Mouse (Mus musculus): ENCODE results near the gene Usp50. TPM values are rescaled to one million over a fixed set of nuclear protein-coding genes. Genes with fewer than 3 reads are reported as not detected.

Gene Usp50
- total RNA-seq (2021) = 1 to 10 TPM in 1 of 2 experiments, under 1 TPM in 1; 0.41 to 1.3 TPM
- long read RNA-seq, experiment 1 = 0 reads
- long read RNA-seq, experiment 2, partial matches to known transcripts = 1 of 59 reads
- long read RNA-seq, experiment 2, other reads (novel, unspliced or antisense) = 58 of 59 reads

DNA sequence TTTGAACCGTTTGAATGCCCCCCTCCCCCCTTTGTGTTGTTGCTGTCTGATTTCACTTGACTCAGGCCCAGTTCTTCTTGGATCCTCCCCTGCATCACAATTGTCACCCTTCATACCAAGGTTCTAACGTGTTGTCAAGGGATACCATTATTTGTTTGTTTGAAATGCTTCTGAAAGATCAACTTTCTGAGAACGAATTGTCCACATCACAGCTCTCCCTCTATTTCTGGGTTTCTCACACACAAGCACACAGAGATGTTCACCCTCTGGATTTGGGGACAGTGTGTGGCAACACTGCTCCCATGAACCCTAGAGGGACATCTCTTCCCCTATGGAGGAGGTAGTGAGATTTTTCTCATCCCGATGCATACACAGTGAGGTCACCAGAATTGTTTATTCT is at the start of gene Usp50:
Gene Usp50, minus strand, starts transcription at position 101 of the 400 bp plus-strand sequence.
- no peak for DNase-seq (ENCODE audit: low spot score in 2 of 2)

DNA sequence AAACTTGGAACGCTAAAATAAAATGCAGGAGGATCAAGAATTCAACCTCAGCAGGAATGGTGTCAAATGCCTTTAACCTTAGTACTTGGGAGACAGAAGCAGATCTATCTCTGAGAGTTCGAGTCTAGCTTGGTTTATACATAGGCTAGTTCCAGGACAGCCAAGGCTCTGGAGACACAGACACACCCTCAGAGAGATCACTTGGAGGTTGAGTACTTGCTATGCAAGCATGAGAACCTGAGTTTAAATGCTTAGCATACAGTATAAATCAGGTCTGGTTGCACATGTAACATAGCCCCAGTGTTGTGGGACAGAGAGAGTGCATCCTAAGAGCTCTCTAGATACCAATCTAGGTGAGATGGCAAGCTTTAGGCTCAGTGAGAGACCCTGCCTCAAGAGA is 34.1 kb upstream of the Usp50 start:
- no peak for DNase-seq (ENCODE audit: low spot score in 2 of 2)

- no peak for DNase-seq (ENCODE audit: low spot score in 2 of 2)
Measured at GRCm38 (mm10) chr2:126816644-126817347, 33.5 kb upstream of the Usp50 start.

GRCm38 (mm10) chr2:126815822-126816221 is 32.6 kb upstream of the Usp50 start:
- DNase-seq (ENCODE audit: low spot score in 2 of 2) = no peak

GRCm38 (mm10) chr2:126801980-126802379 is 18.7 kb upstream of the Usp50 start:
- no peak for DNase-seq (ENCODE audit: low spot score in 2 of 2)

DNA sequence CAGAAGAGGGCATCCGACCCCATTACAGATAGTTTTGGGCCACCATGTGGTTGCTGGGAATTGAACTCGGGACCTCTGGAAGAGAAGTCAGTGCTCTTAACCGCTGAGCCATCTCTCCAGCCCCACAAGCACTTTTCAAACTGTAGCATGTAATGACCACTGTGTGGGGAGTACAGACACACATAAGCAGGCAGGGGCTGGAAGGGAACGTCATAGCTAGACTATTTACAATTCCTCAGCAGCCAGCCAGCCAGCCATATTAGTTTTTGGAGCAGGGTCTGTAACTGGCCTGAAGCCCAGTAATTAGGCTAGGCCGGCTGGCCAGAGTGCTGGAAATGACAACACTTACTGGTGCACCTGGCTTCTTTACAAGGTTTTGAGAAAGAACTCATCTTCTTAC is 15.2 kb upstream of the Usp50 start:
- no peak for DNase-seq (ENCODE audit: low spot score in 2 of 2)

- no peak for DNase-seq (ENCODE audit: low spot score in 2 of 2)
Measured at GRCm38 (mm10) chr2:126795708-126796107, 12.4 kb upstream of the Usp50 start.

- DNase-seq (ENCODE audit: low spot score in 2 of 2) = no peak
Measured at GRCm38 (mm10) chr2:126792611-126793010, 9.3 kb upstream of the Usp50 start.

DNA sequence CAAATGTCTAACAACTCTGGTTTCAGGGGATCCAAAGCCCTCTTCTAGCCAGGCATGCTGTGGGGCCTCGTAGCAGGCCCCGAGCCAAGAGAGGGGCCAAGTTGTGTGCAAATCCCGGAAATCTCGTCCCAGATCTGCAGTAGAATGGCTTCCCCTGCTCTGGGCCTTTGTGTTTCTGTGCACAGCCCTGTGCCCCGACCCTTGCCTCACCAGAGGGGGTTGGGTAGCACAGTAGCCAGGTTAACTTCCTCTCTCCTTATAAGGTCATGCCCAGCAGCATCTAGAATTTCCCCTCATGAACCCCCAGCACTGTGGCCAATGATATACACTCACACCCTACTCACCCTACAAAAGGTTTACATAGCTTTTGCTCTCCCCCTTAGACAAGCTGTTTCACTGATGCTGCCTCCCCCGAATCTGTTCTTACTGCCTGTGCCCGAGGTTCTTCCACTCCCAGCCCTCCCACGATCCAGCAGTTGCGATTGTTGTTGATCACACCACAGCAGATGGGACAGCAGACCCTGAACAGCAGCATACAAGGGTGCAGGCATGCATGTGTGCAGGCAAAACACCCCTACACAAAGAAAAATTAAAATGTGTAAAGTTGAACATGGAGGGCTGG is 4.6 kb upstream of the Usp50 start:
- peak; percentile 60 to 79 for DNase-seq (ENCODE audit: low spot score in 2 of 2)

- DNase-seq (ENCODE audit: low spot score in 2 of 2) = peak; percentile 62 to 90
Measured at GRCm38 (mm10) chr2:126782433-126782832, 837 bp downstream of the Usp50 start.

GRCm38 (mm10) chr2:126781478-126781877 is 1.8 kb downstream of the Usp50 start:
- DNase-seq (ENCODE audit: low spot score in 2 of 2) = no peak

DNA sequence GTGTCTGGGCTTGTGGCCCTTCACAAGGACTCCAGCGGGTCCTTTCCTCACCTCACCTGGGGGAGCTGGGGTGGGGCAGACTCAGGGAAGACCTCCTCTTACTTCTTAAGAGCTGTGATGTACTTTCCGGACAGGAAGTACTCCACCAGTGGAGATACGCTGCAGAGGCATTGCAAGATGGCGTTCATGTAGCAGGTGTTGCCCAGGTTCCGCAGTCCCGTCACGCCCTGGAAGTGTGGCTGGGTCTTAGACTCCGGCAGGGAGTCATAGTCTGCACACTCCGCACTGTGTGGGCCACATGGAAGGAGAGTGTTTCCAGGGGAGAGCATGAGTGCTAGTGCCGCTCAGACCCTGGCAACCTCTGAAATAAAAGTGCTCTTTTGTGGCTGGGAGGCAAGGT is 3.0 kb downstream of the Usp50 start:
- no peak for DNase-seq (ENCODE audit: low spot score in 2 of 2)

DNA sequence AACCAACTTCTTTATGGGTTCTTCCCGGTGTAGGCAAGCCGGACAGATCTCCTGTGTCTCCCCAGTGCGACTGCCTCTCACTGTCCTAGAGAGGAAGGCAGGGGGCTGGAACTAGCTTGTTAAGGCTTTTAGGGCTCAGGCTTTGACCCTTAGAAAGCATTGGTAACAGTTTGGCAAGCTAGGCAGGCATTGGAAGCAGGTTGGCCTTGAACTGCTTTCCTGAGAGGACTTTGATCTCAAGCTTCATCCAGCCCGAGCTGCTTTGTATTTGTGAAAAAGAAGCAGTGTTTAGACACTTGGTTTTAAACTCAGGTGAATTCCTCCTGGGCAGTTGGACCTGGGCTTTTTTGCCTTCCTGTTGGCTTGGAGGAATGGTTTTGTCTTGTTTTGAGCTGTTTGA is 4.5 kb downstream of the Usp50 start:
- no peak for DNase-seq (ENCODE audit: low spot score in 2 of 2)

GRCm38 (mm10) chr2:126776416-126776815 is 6.9 kb downstream of the Usp50 start:
- no peak for DNase-seq (ENCODE audit: low spot score in 2 of 2)

GRCm38 (mm10) chr2:126775951-126776350 is 7.3 kb downstream of the Usp50 start:
- no peak for DNase-seq (ENCODE audit: low spot score in 2 of 2)

- no peak for DNase-seq (ENCODE audit: low spot score in 2 of 2)
Measured at GRCm38 (mm10) chr2:126772217-126772616, 11.1 kb downstream of the Usp50 start.

DNA sequence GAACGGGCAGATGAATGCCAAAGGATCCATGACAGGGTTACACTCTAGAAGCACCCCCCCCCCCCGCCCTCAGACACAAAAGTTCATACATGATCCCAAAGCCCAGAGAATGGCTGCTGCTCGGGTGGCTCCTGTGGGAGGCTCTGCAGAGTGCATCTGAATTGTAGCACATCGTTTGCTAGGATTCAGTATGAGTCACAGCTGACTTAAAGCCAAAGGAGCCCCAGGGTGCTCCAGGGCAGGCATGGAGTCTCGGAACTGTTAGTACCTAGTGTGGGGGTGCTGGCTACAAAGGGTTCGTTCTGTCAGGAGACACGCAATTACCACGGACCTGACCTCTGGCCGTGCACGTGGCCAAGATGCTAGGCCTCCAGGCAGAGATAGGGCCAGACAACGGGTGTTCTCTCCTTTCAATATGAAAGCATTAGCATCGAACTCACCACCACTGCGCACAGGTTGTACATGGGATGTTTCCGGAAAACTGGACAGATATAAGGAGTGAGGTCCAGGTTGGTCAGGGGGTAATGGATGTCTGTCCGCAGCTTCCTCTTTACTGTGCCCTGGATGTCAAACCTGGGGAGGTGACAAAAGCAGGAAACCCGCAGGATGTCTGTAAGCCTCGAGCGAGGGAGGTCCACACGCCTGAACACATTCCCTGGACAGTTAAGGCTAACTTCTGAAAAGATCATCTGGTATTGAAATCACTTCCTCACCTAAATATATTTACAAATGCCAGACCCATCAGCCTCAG is 13.7 kb downstream of the Usp50 start:
- DNase-seq (ENCODE audit: low spot score in 2 of 2) = no peak

DNA sequence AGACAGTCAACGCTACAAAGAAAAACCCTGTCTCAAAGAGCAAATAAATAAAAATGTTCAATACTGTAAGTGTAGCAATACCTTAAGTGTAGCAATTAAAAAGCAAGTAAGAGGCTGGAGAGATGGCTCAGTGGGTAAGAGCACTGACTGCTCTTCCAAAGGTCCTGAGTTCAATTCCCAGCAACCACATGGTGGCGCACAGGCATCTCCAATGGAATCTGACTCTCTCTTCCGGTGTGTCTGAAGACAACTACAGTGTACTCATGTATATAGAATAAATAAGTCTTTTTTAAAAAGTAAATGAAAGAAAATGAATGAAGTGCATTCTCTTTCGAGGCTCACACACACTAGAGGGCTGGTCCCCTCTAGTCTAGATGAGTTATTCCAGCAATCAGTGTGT is 15.1 kb downstream of the Usp50 start:
- no peak for DNase-seq (ENCODE audit: low spot score in 2 of 2)

DNA sequence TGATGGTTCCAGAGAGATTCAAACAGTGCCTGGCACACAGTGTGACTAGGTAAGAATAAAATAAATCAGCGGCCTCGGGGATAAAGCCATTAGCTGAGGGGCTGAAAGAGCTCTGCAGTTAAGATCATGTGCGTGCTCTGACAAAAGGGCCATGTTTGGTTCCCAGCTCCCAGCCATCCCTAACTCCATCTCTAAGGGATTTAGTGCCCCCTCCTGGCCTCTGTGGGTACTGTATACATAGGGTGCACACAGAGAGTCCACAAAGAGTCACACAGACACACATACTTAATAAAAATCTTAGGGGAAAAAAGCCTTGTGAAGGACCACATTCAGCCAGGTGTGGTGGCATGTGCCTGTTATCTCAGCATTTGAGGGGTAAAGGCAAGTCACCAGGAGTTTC is 15.7 kb downstream of the Usp50 start:
- no peak for DNase-seq (ENCODE audit: low spot score in 2 of 2)

- DNase-seq (ENCODE audit: low spot score in 2 of 2) = peak; percentile 26 to 44
Measured at GRCm38 (mm10) chr2:126765867-126766582, 17.2 kb downstream of the Usp50 start.

- no peak for DNase-seq (ENCODE audit: low spot score in 2 of 2)
Measured at GRCm38 (mm10) chr2:126759351-126759750, 23.9 kb downstream of the Usp50 start.

All from layer of hippocampus, postnatal 14 days (tissue).